Mouse (Mus musculus) forebrain, embryonic 10.5 days (tissue): ENCODE measurements around the gene Casp6. TPM values are rescaled to one million over a fixed set of nuclear protein-coding genes. Genes with fewer than 3 reads are reported as not detected.

Source experiments
- DNase-seq: peaks from one replicate; pipeline ENCODE4 v3.0.0-alpha.2; 2017; ENCODE audit warnings: low spot score; ENCODE audit errors: extremely low spot score
- H3K27ac ChIP-seq: fragments of 300-500 bp; sonication (generic); 2 replicates; pipeline ENCODE4 v1.5.1; 2016; ENCODE audit warnings: mild to moderate bottlenecking
- H3K27me3 ChIP-seq: fragments of 300-500 bp; sonication (generic); 2 replicates; pipeline ENCODE4 v1.6.1; 2016; ENCODE audit warnings: mild to moderate bottlenecking; ENCODE audit not compliant: poor library complexity, severe bottlenecking
- H3K36me3 ChIP-seq: fragments of 300-500 bp; sonication (generic); replicated peaks from 2 replicates; pipeline ENCODE4 v1.6.1; 2016; ENCODE audit warnings: mild to moderate bottlenecking, moderate library complexity
- H3K4me1 ChIP-seq: fragments of 300-500 bp; sonication (generic); 2 replicates; pipeline ENCODE4 v1.6.1; 2016
- H3K4me3 ChIP-seq: fragments of 300-500 bp; sonication (generic); 2 replicates; pipeline ENCODE4 v1.5.1; 2016; ENCODE audit warnings: mild to moderate bottlenecking, moderate library complexity
- H3K9me3 ChIP-seq: fragments of 300-500 bp; sonication (generic); 2 replicates; pipeline ENCODE4 v1.6.1; 2016; ENCODE audit warnings: mild to moderate bottlenecking, moderate library complexity
- WGBS: fragments of 180-500 bp; shearing (Covaris S2); methylation state at CpG from one replicate; pipeline ENCODE4 v1.1.7; 2016; 5-methylcytosine and 5-hydroxymethylcytosine counted together
- polyA plus RNA-seq: library from polyadenylated mRNA; unstranded; fragments of >200 nt; fragmentation: Nextera tagmentation; extraction: Ambion mirVana; gene quantifications from 2 replicates; pipeline ENCODE4 v1.2.1, GENCODE M21; 2016

Gene Casp6
- 71.1 and 74.9 TPM in 2 replicates for polyA plus RNA-seq

DNA sequence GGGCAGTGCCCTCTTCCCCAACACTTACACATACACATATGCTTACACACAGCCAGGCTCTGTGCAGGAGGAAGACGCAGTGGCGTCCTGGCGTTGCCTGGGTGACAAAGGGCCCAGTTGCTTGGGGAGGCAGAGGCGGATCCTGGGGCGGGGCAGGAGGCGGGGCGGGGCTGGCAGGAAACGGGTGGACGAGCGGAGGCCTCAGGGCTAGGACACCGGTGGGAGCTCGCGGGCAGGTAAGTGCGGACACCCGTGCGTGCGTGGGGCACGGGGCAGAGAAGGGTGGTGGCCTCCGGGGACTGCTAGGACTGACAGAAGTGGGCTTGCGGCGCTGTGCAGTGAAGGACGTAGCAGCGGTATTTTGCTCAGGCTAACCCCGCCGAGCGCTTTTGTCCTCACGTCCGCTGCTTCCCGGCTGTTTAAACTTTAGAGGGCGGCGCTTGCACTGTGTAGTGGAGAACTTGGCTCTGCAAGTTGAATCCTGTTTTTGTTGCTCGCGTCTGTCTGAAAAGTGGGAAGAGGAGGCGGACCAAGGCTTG is at the start of gene Casp6:
Casp6 (plus strand) TSS at position 155 of the 539 bp plus-strand sequence.
- DNase-seq = peak; percentile 85

DNA sequence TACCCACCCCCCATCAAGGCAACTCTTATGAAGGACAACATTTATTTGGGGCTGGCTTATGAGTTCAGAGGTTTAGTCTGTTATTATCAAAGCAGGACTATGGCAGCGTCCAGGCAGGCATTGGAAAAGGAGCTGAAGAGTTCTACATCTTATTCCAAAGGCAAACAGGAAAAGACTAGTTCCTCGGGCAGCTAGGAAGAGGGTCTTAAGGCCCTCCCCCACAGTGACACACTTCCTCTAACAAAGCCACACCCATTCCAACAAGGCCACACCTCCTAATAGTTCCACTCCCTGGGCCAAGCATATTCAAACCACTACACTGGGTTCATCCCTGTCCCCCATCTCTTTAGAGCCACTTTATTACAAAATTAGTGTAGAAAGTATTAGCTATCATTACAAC is 38.6 kb upstream of the Casp6 start:
- no peak for DNase-seq
- no peak overlapping the region for H3K27ac ChIP-seq
- H3K4me3 ChIP-seq = no peak overlapping the region
- no peaks in the 10 kb centered on the region for H3K36me3 ChIP-seq
- no peaks in the 10 kb centered on the region for H3K27me3 ChIP-seq
- H3K4me1 ChIP-seq = no peaks in the 10 kb centered on the region
- H3K9me3 ChIP-seq = peaks cover 11% of the 10 kb centered on the region
- WGBS = 82% methylated on average over 2 of the region's 2 CpGs

More for the DNA sequence above, at the start of gene Casp6:
- Histone ChIP-seq H3K9me3 (no peaks in the 10 kb centered on the region), H3K4me3 (peak within 1 kb of the TSS; percentile 83), H3K27me3 (no peaks in the 10 kb centered on the region), H3K36me3 (peaks cover 9% of the 10 kb centered on the region), H3K27ac (peak within 1 kb of the TSS; percentile 92), H3K4me1 (peaks cover 24% of the 10 kb centered on the region)
- WGBS = under 1% methylated on average over 34 of the region's 34 CpGs

DNA sequence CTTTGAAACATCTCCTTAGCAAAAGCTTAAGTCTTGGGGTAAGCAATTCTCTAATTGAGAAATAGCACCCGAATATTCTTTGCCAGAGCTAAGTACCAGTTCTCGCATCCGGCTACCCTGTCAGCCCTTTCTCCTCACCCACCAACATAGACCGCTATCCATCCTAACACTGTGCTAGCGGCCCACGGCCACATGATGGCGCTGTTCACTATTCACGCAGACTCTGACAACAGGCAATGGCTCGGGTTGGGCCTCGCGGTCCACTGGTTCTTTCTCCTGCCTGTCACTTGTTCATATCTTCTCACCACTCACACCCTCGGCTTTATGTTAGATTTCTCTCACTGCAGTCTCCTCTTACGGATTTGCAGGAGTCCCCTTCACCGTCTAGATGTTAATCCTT is 37.5 kb upstream of the Casp6 start:
- no peak overlapping the region for H3K27ac ChIP-seq
- no peak for DNase-seq
- no peaks in the 10 kb centered on the region for H3K27me3 ChIP-seq
- peaks cover 5% of the 10 kb centered on the region; the same call in 1 of the 2 replicates for H3K9me3 ChIP-seq
- H3K4me3 ChIP-seq = no peak overlapping the region
- no peaks in the 10 kb centered on the region for H3K4me1 ChIP-seq
- H3K36me3 ChIP-seq = no peaks in the 10 kb centered on the region
- WGBS = 49% methylated on average over 14 of the region's 14 CpGs

DNA sequence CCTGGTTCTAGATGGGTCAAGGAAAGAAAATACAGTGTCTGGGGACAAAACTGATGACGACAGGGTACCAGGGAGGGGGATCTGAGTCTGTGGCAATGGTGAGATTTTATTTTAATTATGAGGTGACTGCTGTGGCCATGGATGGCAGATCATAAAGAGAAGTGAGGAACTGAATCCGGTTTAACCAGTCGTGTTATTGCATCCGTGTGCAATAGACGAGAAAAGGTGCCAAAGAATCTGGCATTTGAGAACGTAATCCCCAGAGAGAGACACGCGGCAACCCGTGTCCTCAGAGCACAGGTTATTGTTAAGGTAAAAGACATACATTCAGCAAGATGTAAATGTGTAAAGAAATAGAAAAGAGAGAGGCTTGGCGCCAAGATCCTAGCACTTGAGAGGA is 23.9 kb upstream of the Casp6 start:
- no peak for DNase-seq
- H3K27me3 ChIP-seq = peaks cover 11% of the 10 kb centered on the region; the same call in 1 of the 2 replicates
- H3K9me3 ChIP-seq = peaks cover 5% of the 10 kb centered on the region; the same call in 1 of the 2 replicates
- H3K4me3 ChIP-seq = no peak overlapping the region
- H3K4me1 ChIP-seq = peaks cover 22% of the 10 kb centered on the region
- no peak overlapping the region for H3K27ac ChIP-seq
- 96% methylated on average over 10 of the region's 10 CpGs for WGBS
- no peaks in the 10 kb centered on the region for H3K36me3 ChIP-seq

DNA sequence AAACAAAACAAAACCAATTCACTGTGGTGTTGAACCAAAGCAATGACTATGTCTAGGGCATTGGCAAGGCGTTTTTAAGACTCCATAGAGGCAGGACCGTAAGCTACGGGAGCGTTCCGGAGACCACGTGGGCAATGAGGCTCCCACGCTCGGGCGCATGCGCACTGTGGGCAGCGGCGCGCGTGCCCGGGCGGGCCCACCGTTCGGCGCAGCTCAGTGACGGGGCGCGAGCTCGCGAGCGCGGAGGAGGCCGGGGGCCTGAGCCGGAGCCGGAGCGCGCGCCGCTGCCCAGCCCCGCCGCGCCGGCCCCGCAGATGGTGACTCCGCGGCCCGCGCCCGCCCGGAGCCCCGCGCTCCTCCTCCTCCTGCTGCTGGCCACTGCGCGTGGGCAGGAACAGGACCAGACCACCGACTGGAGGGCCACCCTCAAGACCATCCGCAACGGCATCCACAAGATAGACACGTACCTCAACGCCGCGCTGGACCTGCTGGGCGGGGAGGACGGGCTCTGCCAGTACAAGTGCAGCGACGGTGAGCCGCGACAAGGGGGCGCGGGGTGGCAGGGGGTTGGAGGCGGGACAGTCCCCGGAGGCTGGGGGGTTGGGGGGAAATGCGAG is 22.7 kb upstream of the Casp6 start, which contains the start of gene Pla2g12a:
Pla2g12a (plus strand) TSS at position 202 of the 617 bp plus-strand sequence.
- Histone ChIP-seq H3K27me3 (peaks cover 11% of the 10 kb centered on the region; the same call in 1 of the 2 replicates), H3K9me3 (peaks cover 5% of the 10 kb centered on the region; the same call in 1 of the 2 replicates), H3K4me3 (peak within 1 kb of the TSS; percentile 78), H3K4me1 (peaks cover 22% of the 10 kb centered on the region), H3K27ac (peak within 1 kb of the TSS; percentile 94), H3K36me3 (no peaks in the 10 kb centered on the region)
- WGBS = under 1% methylated on average over 48 of the region's 66 CpGs
- DNase-seq = peak; percentile 84

DNA sequence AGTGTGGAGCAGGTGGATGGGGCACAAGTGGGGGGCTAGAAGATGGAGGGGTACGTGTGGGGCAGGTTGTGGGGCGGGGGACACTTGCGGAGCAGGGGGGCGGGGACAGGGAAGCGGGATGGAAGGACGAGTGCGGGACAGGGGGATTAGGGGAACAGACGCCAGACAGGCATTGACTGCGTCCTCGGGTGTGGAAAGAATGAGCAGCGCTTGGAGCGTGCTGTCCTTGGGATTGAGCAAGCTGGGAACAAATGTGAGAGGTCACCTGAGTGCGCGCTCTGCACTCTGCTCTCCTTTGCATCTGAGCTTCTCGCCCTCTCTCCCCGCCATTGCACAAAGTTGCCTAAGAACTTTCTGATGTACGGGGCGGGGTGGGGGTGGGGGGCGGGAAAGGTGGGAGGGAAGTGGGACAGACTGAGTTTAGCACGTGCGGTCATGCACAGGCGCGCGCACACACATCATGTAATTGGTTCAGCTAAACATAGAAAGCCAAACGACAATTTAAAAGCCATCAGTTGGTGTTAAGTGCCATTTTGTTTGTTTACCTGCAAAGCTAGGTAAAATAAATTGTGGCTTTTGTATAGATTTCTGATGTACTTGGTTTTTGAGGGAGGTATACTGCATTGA is 22.0 kb upstream of the Casp6 start:
- no peak for DNase-seq
- Histone ChIP-seq H3K36me3 (no peaks in the 10 kb centered on the region), H3K27me3 (peaks cover 11% of the 10 kb centered on the region; the same call in 1 of the 2 replicates), H3K9me3 (peaks cover 5% of the 10 kb centered on the region; the same call in 1 of the 2 replicates), H3K4me1 (peaks cover 22% of the 10 kb centered on the region), H3K4me3 (peak overlapping the region; percentile 78), H3K27ac (peak overlapping the region; percentile 94)
- WGBS = 1% methylated on average over 25 of the region's 25 CpGs

DNA sequence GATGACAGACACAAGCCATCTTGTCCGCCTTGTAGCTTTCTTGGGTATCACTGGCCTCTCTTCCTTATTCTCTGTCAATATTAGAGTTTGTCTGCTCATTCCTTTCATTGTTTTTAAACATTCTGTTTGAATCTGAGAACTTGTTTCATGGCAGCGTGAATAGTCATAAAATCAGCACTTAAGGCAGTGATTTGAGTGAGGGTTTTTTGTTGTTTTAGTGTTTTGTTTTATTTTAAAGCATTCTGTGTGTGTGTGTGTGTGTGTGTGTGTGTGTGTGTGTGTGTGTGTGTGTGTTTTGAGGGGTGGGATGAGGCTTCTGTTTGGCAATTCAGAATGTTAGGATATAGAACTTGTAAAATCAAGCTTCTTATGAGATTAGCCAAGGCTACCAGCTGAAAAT is 21.3 kb upstream of the Casp6 start:
- Histone ChIP-seq H3K27me3 (peaks cover 11% of the 10 kb centered on the region; the same call in 1 of the 2 replicates), H3K4me3 (peak overlapping the region; percentile 78), H3K27ac (no peak overlapping the region), H3K9me3 (peaks cover 5% of the 10 kb centered on the region; the same call in 1 of the 2 replicates), H3K4me1 (peaks cover 22% of the 10 kb centered on the region), H3K36me3 (no peaks in the 10 kb centered on the region)
- DNase-seq = no peak
- WGBS = 69% methylated on average over 2 of the region's 2 CpGs

DNA sequence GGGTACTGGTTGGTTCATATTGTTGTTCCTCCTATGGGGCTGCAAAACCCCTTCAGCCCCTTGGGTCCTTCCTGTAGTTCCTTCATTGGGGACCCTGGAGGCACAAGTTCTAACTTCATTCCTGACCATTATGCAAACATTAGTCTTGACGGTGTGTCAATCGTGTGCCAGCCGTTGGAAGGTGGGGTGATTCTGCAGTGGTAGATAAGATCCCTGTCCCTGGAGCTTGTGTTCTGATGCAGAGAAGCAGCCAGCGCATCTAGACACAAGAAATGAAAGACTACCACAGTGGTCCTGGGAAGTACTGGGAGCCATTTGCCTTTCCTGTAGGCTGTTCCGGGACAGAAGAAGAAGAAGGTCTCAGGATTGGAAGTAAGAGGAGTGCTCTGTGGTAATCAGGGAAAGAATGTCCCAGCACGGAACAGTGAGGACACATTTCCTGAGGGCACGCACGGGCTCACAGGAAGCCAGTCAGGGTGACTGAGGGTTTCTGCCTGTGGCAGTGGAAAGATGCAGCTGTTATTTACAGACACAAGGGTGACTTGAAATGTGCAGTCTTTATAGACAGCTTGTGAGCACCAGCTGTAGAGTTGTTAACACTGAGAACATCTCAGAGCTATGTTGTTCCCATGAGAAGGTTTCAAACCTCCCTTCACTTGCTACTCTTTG is 20.2 kb upstream of the Casp6 start:
- 83% methylated on average over 8 of the region's 8 CpGs for WGBS
- no peak for DNase-seq
- H3K4me1 ChIP-seq = peaks cover 22% of the 10 kb centered on the region

DNA sequence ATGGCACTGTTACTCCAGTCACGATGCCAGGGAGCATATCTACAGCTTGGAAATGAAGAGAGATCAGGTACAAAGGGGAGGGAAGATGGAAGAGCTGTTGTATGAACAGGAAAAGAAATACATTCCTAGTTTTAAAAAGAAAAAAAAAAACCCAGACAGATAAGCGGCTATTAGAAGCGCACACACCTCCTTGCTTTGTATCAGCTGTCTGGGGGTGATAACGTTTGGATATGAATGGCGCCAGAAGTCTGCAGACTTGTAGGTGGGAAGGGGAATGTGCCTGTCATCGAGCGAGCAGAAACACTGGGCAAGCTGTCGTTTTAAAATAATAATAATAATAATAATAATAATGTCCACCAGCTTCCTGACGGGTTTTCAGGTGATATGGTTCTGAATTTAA is 15.6 kb upstream of the Casp6 start:
- H3K27me3 ChIP-seq = no peaks in the 10 kb centered on the region
- H3K4me3 ChIP-seq = no peak overlapping the region
- no peak for DNase-seq
- H3K27ac ChIP-seq = no peak overlapping the region
- 92% methylated on average over 9 of the region's 9 CpGs for WGBS
- H3K36me3 ChIP-seq = peaks cover 10% of the 10 kb centered on the region
- H3K4me1 ChIP-seq = no peaks in the 10 kb centered on the region
- H3K9me3 ChIP-seq = no peaks in the 10 kb centered on the region

More for the DNA sequence above, 20.2 kb upstream of the Casp6 start:
- Histone ChIP-seq H3K4me3 (no peak overlapping the region), H3K36me3 (no peaks in the 10 kb centered on the region), H3K27me3 (peaks cover 11% of the 10 kb centered on the region; the same call in 1 of the 2 replicates), H3K9me3 (no peaks in the 10 kb centered on the region), H3K27ac (no peak overlapping the region)

DNA sequence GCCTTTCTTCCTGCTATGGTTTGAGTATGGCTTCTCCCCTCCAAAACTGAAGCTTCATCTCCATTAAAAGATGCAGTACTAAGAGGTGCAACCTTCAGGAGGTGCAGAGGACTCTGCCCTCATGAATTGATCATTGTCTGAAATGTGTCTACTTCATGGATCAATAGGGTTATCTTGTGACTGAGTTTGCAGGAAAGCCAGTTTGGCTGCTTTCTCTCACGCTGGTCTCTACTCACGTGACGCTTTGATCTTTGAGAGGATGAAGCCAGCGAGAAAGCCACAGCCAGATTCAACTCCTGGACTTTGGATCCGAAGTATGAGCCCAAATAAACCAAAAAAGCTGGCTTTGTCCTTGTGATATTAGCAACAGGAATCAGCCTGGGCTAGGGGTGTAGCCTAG is 14.8 kb upstream of the Casp6 start:
- no peaks in the 10 kb centered on the region for H3K4me1 ChIP-seq
- no peaks in the 10 kb centered on the region for H3K27me3 ChIP-seq
- H3K4me3 ChIP-seq = no peak overlapping the region
- no peak overlapping the region for H3K27ac ChIP-seq
- WGBS = 86% methylated on average over 5 of the region's 5 CpGs
- H3K36me3 ChIP-seq = peaks cover 18% of the 10 kb centered on the region
- no peak for DNase-seq
- H3K9me3 ChIP-seq = no peaks in the 10 kb centered on the region

DNA sequence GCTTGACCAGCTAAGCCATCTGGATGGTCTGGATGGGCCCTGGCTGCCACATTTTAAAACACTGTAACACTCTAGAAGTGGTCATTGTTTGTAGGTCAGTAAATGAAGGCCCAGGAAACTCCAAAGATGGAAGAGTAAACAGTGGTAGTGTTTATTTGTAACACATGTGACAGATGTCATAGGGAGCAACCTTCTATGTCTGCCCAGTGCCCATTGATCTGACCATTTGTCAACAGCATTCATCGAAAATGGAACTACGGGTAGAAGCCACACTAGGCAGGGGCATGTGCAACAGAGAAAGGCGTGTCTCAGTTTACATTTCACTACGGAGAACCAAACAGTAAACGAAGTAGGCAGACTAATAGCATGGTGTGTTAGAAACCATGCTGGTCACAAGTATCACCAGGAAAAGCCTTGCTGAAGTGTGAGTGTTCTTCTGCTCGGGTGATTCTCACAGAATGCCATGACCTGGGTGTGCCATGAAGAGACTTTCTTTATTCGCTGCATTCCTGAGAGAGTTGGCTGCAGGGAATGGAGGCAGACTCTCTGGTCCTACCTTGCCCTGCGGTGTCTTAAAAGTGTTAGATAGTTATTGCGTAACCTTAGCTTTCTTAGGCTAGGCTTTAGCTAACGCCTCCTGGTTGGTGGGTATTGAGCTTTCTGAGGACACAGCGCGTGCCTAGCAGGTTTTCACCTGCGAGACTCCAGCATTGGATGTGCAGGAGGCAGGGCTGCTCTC is 13.3 kb upstream of the Casp6 start:
- Histone ChIP-seq H3K9me3 (no peaks in the 10 kb centered on the region), H3K27ac (no peak overlapping the region), H3K4me1 (no peaks in the 10 kb centered on the region), H3K36me3 (peaks cover 30% of the 10 kb centered on the region), H3K27me3 (no peaks in the 10 kb centered on the region), H3K4me3 (no peak overlapping the region)
- WGBS = 91% methylated on average over 13 of the region's 13 CpGs
- no peak for DNase-seq

DNA sequence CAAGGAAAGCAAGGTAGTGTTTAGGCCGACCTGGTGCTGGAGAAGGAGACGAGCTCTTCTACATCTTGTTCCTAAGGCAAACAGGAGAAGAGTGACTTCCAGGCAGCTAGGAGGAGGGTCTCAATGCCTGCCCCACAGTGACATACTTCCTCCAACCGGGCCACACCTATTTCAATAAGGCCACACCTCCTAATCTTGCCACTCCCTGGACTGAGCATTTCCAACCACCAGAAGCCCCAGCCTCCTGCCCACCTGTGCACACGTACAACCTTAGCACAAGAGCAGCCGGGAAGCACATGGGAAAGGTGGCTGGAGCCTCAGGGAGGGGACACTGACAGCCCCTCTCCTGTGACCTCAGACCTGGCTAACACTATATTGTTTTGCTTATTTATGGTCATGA is 9.2 kb upstream of the Casp6 start:
- Histone ChIP-seq H3K36me3 (peaks cover 52% of the 10 kb centered on the region), H3K27me3 (no peaks in the 10 kb centered on the region), H3K9me3 (no peaks in the 10 kb centered on the region), H3K27ac (no peak overlapping the region), H3K4me1 (no peaks in the 10 kb centered on the region), H3K4me3 (no peak overlapping the region)
- DNase-seq = no peak
- WGBS = 86% methylated on average over 5 of the region's 5 CpGs
